Mouse (Mus musculus): Measurements from ENCODE around the gene Capn11.

The Capn11 gene

GRCm38 (mm10) chr17:45659225-45659624, at the start of gene Capn11:
TSS of gene Capn11 (minus strand) at chr17:45659325.
- DNase-seq (ENCODE audit: low spot score in 2 of 2), result no peak

DNA sequence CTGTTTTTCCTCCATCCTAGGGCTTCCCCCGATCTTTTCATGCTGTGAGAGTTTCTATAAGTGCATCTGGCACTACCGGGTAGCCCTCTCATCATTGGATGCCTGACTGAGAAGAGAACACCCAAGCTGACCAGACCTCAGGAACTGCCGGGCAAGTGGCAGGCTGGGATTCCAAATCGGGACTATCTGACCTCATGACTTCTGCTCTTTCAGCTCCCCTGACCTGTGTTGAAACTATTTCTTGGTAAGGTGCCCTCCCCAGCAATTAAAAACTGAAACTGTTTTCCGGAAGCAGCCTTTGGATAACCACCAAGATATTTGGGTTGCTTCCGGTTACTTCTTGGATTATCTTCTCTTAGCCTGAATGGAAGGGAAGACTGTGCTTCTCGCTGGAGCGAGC, 49.1 kb upstream of the Capn11 start:
- no peak for DNase-seq (ENCODE audit: low spot score in 2 of 2)

DNA sequence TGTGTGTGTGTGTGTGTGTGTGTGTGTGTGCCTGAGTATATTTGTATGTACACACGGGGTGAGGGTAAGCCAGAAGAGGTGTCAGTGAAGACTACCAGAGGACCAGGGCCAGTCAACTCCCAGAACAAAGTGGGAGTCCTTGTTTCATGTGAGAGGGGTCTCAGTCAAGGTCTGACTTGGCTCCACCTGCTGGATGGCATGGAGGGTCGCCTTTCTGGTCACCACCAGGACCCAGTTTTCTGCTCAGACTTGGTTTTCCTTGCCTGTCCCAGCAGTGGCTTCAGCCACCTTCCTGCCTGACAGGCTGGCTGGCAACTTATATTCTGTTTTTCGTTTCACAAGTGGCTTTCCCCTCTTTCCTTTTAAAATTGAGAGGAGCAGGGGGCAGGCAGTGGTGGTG, 48.3 kb upstream of the Capn11 start:
- DNase-seq (ENCODE audit: low spot score in 2 of 2), result no peak

DNA sequence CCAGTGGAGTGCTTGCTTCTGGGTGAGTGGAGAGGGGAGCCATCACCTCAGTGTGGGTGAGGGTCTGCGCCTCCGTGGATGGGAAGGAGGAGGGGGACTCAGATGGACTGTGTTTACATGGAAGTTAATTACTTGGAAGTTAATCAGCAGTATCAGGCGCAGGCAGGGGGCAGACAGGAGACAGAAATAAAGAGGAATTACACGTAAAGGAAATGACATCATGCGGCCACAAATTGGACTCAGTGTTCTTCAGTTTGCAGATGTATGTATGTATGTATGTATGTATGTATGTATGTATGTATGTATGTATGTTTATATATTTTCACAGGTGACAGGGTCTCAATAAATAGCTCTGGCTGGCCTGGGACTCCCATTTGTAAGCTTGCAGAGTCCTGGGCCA, 47.7 kb upstream of the Capn11 start:
- no peak for DNase-seq (ENCODE audit: low spot score in 2 of 2)

- DNase-seq (ENCODE audit: low spot score in 2 of 2), result no peak
These were observed 44.1 kb upstream of the Capn11 start for GRCm38 (mm10) chr17:45703187-45703586.

DNA sequence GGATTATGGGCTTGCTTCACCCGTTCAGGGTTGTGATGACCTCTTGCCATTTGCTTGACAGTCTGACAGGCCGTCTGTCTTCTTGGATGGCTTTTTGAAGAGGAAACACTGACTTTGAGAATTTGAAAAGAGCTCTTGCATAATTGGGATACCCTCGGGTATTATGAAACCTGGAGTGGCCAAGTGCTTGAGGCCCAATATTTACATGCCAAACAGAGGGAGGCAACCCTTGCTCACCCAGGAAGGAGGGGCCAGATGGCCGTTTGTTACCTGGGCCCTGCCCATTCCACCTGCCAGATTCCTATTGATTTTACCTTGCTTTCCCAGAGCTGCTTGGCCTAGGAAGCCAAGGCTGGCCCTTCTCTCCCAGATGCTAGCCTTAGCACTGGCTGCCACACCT, 43.1 kb upstream of the Capn11 start:
- DNase-seq (ENCODE audit: low spot score in 2 of 2), result no peak

GRCm38 (mm10) chr17:45701236-45701591, 42.1 kb upstream of the Capn11 start:
- DNase-seq (ENCODE audit: low spot score in 2 of 2), result no peak

GRCm38 (mm10) chr17:45700496-45701235, 41.5 kb upstream of the Capn11 start:
- no peak for DNase-seq (ENCODE audit: low spot score in 2 of 2)

DNA sequence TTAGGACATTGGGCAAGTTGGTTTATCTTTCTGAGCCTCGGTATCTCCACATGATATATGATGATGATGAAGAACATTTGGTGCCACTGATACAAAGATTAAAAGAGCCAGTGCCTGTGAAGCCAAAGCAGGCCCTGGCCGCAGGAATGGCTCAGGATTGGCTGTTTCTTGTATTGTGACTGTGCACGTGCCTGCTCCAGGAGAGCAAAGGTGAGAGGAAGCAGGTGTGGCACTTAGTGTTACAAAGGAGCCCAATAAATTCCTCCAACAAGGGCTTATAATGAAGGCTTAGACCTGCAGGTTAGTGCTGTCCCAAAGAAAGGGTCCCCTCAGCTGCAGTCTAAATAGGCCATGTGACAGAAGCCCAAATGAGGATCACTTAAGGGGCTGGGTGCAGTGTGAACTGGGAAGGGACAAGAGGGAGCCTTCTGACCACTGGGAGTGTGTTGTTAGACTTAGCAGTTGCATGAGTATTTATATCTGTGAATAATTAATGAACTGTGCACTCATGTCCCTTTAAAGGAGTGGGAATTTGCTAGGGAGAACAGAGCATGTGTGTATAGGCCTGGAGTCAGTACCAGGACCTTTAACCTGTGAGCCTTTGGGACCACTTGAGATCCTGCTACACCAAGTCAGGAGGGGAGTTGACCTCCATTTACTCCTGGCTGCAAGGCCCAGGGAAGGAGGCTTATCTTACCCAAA, 40.1 kb upstream of the Capn11 start:
- no peak for DNase-seq (ENCODE audit: low spot score in 2 of 2)

DNA sequence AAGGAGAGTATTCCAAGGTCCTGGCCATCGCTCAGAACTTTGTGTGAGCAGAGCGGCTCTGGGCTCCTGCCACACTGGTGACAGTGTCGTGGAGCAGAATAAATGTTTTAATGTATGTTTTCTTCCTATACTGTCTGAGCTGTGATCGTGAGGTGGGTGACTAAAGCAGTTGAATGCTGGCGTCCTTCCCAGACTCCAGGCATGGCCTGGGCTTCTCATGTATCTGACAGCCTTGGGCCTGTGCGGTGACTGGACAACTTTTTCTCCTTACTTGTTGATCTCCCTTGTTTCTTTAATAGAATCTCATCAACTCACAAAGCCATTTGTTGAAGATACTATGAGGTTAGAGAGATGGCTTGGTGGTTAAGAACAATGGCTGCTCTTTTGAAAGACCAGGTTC, 39.2 kb upstream of the Capn11 start:
- DNase-seq (ENCODE audit: low spot score in 2 of 2), result no peak

DNA sequence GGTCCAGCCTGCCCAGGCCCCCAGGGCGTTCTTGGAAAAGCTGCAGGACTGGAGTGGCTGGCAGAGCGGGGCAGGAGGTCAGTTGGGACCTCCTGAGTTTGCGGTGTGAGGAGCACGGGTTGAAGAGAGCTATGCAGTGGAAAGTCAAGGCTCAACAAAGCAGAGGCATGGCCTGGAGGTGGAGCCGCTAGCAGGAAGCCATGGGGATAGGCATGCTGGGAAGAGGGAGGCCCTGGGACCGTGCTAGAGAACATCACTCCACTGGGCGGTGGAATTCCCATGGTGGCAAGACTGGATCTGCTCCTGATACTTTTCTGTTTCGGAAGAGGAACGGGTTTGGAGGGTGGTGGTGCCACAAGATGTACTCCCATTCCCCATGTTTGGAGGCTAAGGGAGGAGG, 37.9 kb upstream of the Capn11 start:
- DNase-seq (ENCODE audit: low spot score in 2 of 2), result no peak

DNA sequence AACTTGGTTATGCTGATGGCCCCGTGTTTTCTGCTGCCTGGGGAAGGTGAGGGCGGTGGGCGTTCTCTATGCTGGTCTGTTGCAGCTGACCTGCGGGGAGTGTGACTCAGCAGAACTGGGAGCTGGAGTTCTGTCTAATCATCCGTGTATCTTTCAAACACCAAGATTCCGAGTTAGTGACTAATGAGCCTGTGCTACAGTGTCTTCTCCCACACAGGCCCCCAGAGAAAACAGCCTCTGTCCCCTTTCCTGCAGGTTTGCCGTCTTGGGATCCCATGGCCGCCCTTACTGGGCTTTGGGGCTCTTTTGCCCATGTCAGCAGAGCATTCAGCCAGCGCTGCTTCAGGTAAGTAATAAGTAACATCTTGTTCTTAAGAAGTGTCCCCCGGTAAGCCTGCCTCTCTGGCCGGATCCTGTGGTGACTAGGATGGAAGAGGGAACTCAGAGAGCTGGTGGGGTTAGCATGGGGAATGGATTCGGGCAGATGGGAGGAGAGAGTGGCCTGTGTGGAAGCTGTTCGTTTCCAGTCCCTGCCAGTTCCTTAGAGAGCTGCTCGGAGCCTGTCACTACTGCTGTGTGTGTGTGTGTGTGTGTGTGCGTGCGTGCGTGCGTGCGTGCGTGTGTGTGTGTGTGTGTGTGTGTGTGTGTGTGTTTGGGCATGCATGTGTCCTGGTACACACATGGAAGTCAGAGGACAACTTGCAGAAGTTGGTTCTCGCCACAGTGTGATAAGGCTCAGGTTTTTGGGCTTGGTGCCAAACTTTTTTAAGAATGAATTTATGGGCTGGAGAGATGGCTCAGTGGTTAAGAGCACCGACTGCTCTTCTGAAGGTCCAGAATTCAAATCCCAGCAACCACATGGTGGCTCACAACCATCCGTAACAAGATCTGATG, 36.3 kb upstream of the Capn11 start:
- no peak for DNase-seq (ENCODE audit: low spot score in 2 of 2)

DNA sequence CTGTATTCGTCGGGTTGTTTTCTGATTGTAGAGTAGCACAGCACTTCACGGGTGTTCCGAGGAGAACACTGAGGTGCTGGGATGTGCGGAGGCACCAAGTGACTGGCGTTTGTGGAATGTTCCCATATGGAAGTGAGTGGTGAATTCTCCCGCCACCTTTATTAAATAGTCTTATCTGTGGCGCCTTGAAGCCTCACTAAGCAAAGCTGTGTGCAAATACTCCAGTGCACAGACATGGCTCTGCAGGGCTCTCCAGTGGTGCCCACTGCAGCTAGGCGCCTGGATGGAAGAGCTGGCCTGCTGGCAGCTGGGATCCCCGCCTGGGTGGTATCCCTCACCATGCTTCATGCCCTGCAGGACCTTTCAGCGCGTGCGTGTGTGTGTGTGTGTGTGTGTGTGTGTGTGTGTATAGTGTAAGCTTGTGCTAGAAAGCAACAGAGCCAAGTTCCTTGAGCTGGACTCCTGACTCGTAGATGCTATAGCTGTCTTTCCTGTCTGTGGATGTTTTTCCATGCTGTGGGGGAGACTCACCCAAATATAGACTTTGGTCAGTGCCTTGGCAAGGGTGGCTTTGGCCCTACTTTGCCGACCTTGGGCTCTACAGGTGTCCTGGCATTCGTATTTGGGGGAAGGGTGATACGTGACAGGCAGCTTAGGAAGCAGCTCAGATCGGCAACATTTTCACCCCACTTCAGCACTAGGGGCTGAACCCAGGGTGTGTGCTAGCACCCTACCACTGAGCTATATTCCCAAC, 34.9 kb upstream of the Capn11 start:
- no peak for DNase-seq (ENCODE audit: low spot score in 2 of 2)

GRCm38 (mm10) chr17:45692159-45692558, 33.0 kb upstream of the Capn11 start:
- no peak for DNase-seq (ENCODE audit: low spot score in 2 of 2)

GRCm38 (mm10) chr17:45690044-45690443, 30.9 kb upstream of the Capn11 start:
- DNase-seq (ENCODE audit: low spot score in 2 of 2), result no peak

DNA sequence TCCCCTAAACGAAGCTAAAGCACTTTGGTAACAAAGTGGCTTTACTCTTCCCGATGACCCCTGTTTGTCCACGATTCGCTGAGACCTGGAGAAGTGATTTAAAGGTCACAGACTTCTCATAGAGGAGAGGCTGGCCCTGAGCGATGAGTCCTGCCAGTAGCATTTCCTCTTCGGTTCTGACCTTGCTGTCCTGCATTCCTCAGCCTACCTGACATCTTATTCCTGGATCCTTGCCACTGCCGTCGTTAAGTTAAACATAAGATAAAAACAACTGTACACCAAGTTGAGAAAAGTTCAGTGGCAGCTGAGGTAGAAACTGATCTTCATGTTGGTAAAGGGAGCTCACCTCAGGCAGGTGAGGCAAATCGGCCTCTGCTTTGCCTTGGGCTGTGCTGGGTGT, 30.0 kb upstream of the Capn11 start:
- DNase-seq (ENCODE audit: low spot score in 2 of 2), result no peak

- DNase-seq (ENCODE audit: low spot score in 2 of 2), result no peak
These were observed 27.6 kb upstream of the Capn11 start, which contains the start of gene Tmem63b for GRCm38 (mm10) chr17:45686716-45687115. TSS of gene Tmem63b (minus strand) at chr17:45686905.

DNA sequence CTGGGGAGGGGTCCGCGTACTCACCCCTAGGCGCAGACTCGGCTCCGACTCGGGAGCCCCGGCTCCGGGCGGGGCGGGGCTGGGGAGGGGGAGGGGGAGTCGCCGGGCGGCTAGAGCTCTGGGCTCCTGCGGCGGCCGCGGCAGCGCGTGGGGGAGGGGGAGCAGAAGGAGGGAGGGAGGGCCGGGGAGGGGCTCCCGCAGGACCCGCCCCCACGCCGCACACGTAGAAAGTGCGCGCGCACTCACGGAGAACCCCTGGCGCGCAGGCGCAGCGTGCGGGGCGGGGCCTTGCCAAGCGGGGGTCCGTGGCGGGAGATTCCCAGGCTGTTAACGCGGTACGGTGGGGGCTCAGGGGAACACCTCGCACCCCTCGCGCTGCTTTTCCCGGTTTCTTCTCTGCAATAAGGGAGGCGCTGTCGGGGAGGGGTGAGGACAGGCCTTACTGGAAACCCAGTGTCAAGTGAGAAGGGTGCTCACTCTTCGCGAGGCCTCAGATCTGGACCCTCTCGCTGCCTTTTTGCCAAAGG, 27.0 kb upstream of the Capn11 start, which contains the start of gene Mrpl14:
Gene Mrpl14, plus strand, starts transcription at position 230 of the 527 bp plus-strand sequence.
- DNase-seq (ENCODE audit: low spot score in 2 of 2), result peak; percentile 80 to 85

DNA sequence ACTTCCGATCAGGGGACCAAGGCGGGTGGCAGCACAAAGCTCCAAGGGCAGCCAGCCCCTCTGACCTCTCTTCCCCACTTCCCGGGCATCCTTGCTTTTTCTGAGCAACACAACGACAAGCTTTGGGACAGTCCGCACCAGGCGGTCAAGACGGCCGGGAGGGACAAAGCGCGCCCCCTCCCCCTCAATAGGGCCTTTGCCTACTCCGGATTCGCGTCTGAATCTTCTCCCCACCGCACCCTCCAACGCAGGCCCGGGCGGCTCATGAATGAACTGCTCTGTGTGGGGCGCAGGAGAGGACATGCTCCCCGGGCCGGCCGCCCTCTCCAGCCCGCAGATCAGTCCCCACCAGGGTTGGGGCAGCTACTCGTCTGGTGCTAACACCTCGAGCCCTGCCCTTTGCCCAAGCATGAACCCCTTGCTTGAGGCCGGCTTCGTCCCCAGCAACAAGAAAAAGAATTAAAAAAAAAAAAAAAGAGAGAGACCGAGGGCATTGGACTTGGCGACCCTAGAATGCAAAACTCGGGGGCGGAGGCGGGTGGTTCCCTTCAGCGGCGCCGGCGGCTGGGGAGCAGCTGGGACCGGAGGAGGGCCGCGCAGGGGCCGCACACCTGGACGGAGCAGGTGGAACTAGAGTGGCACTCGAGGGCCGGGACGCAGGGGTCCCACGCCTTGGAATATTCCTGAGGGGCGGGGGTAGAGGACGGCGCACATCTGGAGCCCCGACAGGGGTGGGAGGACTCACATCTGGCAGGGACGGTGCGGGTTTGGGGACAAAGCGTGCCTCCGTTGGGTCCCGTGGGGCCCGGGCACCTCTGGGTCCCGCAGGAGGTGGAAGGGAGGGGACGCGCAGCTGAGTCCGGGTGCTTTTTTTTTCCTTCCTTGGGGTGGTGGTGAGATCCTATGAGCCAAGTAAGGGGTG, 26.3 kb upstream of the Capn11 start:
- DNase-seq (ENCODE audit: low spot score in 2 of 2), result peak in 1 of 2 experiments; percentile 58

DNA sequence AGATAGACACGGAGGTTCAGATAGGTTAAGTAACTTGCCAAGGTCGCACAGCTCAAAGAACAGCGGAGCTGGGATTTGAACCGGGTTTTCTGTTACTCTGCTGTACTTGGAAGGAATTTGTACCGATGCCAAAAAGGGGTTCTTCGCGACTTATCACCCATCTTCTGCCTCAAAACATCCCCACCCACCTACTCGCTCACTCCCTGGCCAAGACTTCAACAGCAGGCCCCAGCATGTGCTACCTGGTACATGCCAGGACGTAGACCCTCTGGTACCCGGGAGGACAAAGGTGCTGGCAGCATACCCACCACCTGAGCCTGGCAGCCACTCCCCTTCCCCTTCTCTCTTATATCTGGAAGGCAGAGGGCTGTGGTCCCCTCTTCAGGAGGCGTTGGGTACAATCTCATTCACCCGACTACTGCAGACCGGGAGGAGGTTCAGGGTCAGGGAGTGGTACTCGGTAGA, 25.6 kb upstream of the Capn11 start:
- no peak for DNase-seq (ENCODE audit: low spot score in 2 of 2)
